Mouse (Mus musculus) limb, embryonic 14.5 days (tissue): ENCODE results near the gene Eng. TPM values are rescaled to one million over a fixed set of nuclear protein-coding genes. Genes with fewer than 3 reads are reported as not detected.
A peak's percentile ranks its signal among the peaks of the same experiment; 100 is the strongest.

Experiments used
- ATAC-seq: fragments of 200-750 bp; cut with Nextera tagmentation; 2 replicates; pipeline ENCODE4 v1.8.0; 2017; ENCODE audit warnings: low read depth, moderate number of reproducible peaks, moderate TSS enrichment; ENCODE audit not compliant: low FRiP score
- DNase-seq: peaks from one replicate; pipeline ENCODE4 v3.0.0-alpha.2; 2015; ENCODE audit warnings: low spot score
- H3K27ac ChIP-seq: fragments of 300-500 bp; sonication (generic); replicated peaks from 2 replicates; pipeline ENCODE4 v1.5.1; 2014; ENCODE audit warnings: low read depth, mild to moderate bottlenecking, low read length, moderate library complexity, mixed read lengths
- H3K27me3 ChIP-seq: fragments of 300-500 bp; sonication (generic); 2 replicates; pipeline ENCODE4 v1.6.1; 2014; ENCODE audit warnings: low read length, mixed read lengths; ENCODE audit not compliant: control insufficient read depth, insufficient read depth
- H3K36me3 ChIP-seq: fragments of 300-500 bp; sonication (generic); 2 replicates; pipeline ENCODE4 v1.6.1; 2014; ENCODE audit warnings: mild to moderate bottlenecking, low read length, moderate library complexity, mixed read lengths; ENCODE audit not compliant: control insufficient read depth, insufficient read depth
- H3K4me1 ChIP-seq: fragments of 300-500 bp; sonication (generic); 2 replicates; pipeline ENCODE4 v1.6.1; 2014; ENCODE audit warnings: antibody characterized with exemption, low read length, mixed read lengths; ENCODE audit not compliant: control insufficient read depth, insufficient read depth
- H3K4me2 ChIP-seq: fragments of 300-500 bp; sonication (generic); replicated peaks from 2 replicates; pipeline ENCODE4 v1.6.1; 2014; ENCODE audit warnings: low read depth, mild to moderate bottlenecking, low read length, moderate library complexity; ENCODE audit not compliant: severe bottlenecking
- H3K4me3 ChIP-seq: fragments of 300-500 bp; sonication (generic); replicated peaks from 2 replicates; pipeline ENCODE4 v1.5.1; 2014; ENCODE audit warnings: low read length
- H3K9ac ChIP-seq: fragments of 300-500 bp; sonication (generic); 2 replicates; pipeline ENCODE4 v1.6.1; 2014; ENCODE audit warnings: mild to moderate bottlenecking, low read depth, low read length, moderate library complexity; ENCODE audit not compliant: severe bottlenecking
- H3K9me3 ChIP-seq: fragments of 300-500 bp; sonication (generic); 2 replicates; pipeline ENCODE4 v1.6.1; 2016; ENCODE audit warnings: low read length; ENCODE audit not compliant: control insufficient read depth
- POLR2A ChIP-seq: fragments of 200-500 bp; IDR thresholded peaks from 2 replicates; pipeline ENCODE4 v1.8.0; 2012; ENCODE audit warnings: inconsistent platforms, mild to moderate bottlenecking, moderate library complexity, borderline replicate concordance; ENCODE audit not compliant: insufficient read depth, insufficient read length; ENCODE audit errors: extremely low read depth
- WGBS: fragments of 180-500 bp; shearing (Covaris S2); extraction: QIAGEN DNeasy Blood & Tissue Kit; methylation state at CpG from one replicate; pipeline ENCODE4 v1.1.7; 2014; 5-methylcytosine and 5-hydroxymethylcytosine counted together
- microRNA counts: library from miRNA; unstranded; fragments of <30 nt; microRNA quantifications from one replicate; lab custom pipeline; 2016
- microRNA-seq: library from miRNA; unstranded; fragments of <30 nt; microRNA quantifications from one replicate; pipeline ENCODE4, GENCODE M21; 2016
- polyA plus RNA-seq, 2 experiments: library from polyadenylated mRNA; depleted of rRNA in 1 of 2; stranded (reverse) in 1 of 2; unstranded in 1 of 2; fragments of >200 nt; fragmentation: Nextera tagmentation in 1 of 2; extraction: Ambion mirVana in 1 of 2; gene quantifications; 2 replicates each; pipeline versions ENCODE4 v1.2.1 to v1.2.3; 2012 to 2014

The Eng gene
- polyA plus RNA-seq, 2 experiments: 49.3 to 61.4 TPM

- Histone ChIP-seq H3K4me3 (peak overlapping the region; percentile 36), H3K27ac (0 out of 2 replicates have a peak overlapping the region, but pooled peaks have one; percentile 38), H3K4me2 (peak overlapping the region; percentile 57), H3K9ac (peak overlapping the region; percentile 43; the same call in 1 of the 2 replicates), H3K4me1 (peaks cover 34% of the 10 kb centered on the region), H3K27me3 (no peaks in the 10 kb centered on the region), H3K36me3 (no peaks in the 10 kb centered on the region), H3K9me3 (no peaks in the 10 kb centered on the region)
- ATAC-seq (peak; percentile 96), DNase-seq (peak; percentile 95)
- 3% methylated on average over 16 of the region's 16 CpGs for WGBS
- peak; percentile 55; the same call in 1 of the 2 replicates for TF ChIP-seq POLR2A
Measured at GRCm38 (mm10) chr2:32727435-32727834, 81.0 kb downstream of the Eng start.

GRCm38 (mm10) chr2:32728463-32728862 lies 82.1 kb downstream of the Eng start:
- DNase-seq (no peak), ATAC-seq (no peak)
- peak overlapping the region; percentile 36 for H3K4me3 ChIP-seq
- no peaks in the 10 kb centered on the region for H3K27me3 ChIP-seq
- WGBS: 50% methylated on average over 7 of the region's 7 CpGs
- no peaks in the 10 kb centered on the region for H3K9me3 ChIP-seq
- no peak for TF ChIP-seq POLR2A
- H3K4me2 ChIP-seq: peak overlapping the region; percentile 57
- H3K36me3 ChIP-seq: no peaks in the 10 kb centered on the region
- H3K9ac ChIP-seq: peak overlapping the region; percentile 7; the same call in 1 of the 2 replicates
- no peak overlapping the region for H3K27ac ChIP-seq
- peaks cover 34% of the 10 kb centered on the region for H3K4me1 ChIP-seq

- WGBS: 54% methylated on average over 4 of the region's 4 CpGs
- Histone ChIP-seq H3K27me3 (no peaks in the 10 kb centered on the region), H3K9me3 (no peaks in the 10 kb centered on the region), H3K36me3 (no peaks in the 10 kb centered on the region), H3K27ac (no peak overlapping the region), H3K4me1 (peaks cover 37% of the 10 kb centered on the region), H3K4me2 (0 out of 2 replicates have a peak overlapping the region, but pooled peaks have one; percentile 28), H3K9ac (no peak overlapping the region), H3K4me3 (no peak overlapping the region)
- DNase-seq (no peak), ATAC-seq (no peak)
- no peak for TF ChIP-seq POLR2A
Measured at GRCm38 (mm10) chr2:32729547-32729946, 83.2 kb downstream of the Eng start.

GRCm38 (mm10) chr2:32730854-32731253 lies 84.5 kb downstream of the Eng start:
- Histone ChIP-seq H3K27me3 (no peaks in the 10 kb centered on the region), H3K9ac (0 out of 2 replicates have a peak overlapping the region, but pooled peaks have one; percentile 18), H3K9me3 (no peaks in the 10 kb centered on the region), H3K4me3 (no peak overlapping the region), H3K4me1 (peaks cover 39% of the 10 kb centered on the region), H3K36me3 (no peaks in the 10 kb centered on the region), H3K27ac (peak overlapping the region; percentile 68), H3K4me2 (peak overlapping the region; percentile 28)
- WGBS: 4% methylated on average over 11 of the region's 11 CpGs
- ATAC-seq: peak; percentile 41
- TF ChIP-seq POLR2A: no peak
- peak; percentile 73 for DNase-seq

GRCm38 (mm10) chr2:32731911-32732310 lies 85.5 kb downstream of the Eng start:
- WGBS: 72% methylated on average over 4 of the region's 4 CpGs
- TF ChIP-seq POLR2A: no peak
- peak overlapping the region; percentile 33; the same call in 1 of the 2 replicates for H3K27ac ChIP-seq
- DNase-seq: no peak
- H3K9ac ChIP-seq: peak overlapping the region; percentile 12; the same call in 1 of the 2 replicates
- no peaks in the 10 kb centered on the region for H3K9me3 ChIP-seq
- no peaks in the 10 kb centered on the region for H3K27me3 ChIP-seq
- ATAC-seq: no peak
- peaks cover 39% of the 10 kb centered on the region for H3K4me1 ChIP-seq
- H3K36me3 ChIP-seq: no peaks in the 10 kb centered on the region
- no peak overlapping the region for H3K4me3 ChIP-seq
- no peak overlapping the region for H3K4me2 ChIP-seq

MicroRNAs within 50 kb of the gene (microRNA counts, 519-probe panel; counts per million panel counts)
- microRNA mmu-miR-1954 (lab: Ali Mortazavi, UCI): not detected
- 1,743 counts per million, percentile 17 among the panel's probes with 10 or more counts for microRNA mmu-miR-2861 (lab: Ali Mortazavi, UCI)

Small RNA genes lying within 50 kb of the gene (microRNA-seq; reads per million reads assigned to microRNA genes)
- gene Gm47291: not detected
- gene Mir1954: not detected
- not detected for gene Mir2861
- not detected for gene Mir3960
- gene Mir8093: not detected

Other genes starting within 250 kb of the Eng start
- gene Naif1, start 196.1 kb upstream of the Eng start, polyA plus RNA-seq (2012; rRNA removed): 4.5 and 5.1 TPM in 2 replicates
- 4.2 and 5.4 TPM in 2 replicates for gene Naif1, start 196.1 kb upstream of the Eng start, polyA plus RNA-seq (2014; fragmentation: Nextera tagmentation; extraction: Ambion mirVana)
- gene Slc25a25, start 195.2 kb upstream of the Eng start, polyA plus RNA-seq (2012; rRNA removed): 17.4 and 19.2 TPM in 2 replicates
- gene Slc25a25, start 195.2 kb upstream of the Eng start, polyA plus RNA-seq (2014; fragmentation: Nextera tagmentation; extraction: Ambion mirVana): 12.7 and 15.1 TPM in 2 replicates
- gene Fam102a, start 111.3 kb upstream of the Eng start, polyA plus RNA-seq (2012; rRNA removed): 15.3 and 22.8 TPM in 2 replicates
- gene Fam102a, start 111.3 kb upstream of the Eng start, polyA plus RNA-seq (2014; fragmentation: Nextera tagmentation; extraction: Ambion mirVana): 17.2 TPM in 2 replicates
- 146 and 178 TPM in 2 replicates for gene Dpm2, start 75.7 kb upstream of the Eng start, polyA plus RNA-seq (2012; rRNA removed)
- gene Dpm2, start 75.7 kb upstream of the Eng start, polyA plus RNA-seq (2014; fragmentation: Nextera tagmentation; extraction: Ambion mirVana): 122 TPM in 2 replicates
- 1.9 and 3.1 TPM in 2 replicates for gene Pip5kl1, start 71.8 kb upstream of the Eng start, polyA plus RNA-seq (2012; rRNA removed)
- 0.43 and 1.3 TPM in 2 replicates for gene Pip5kl1, start 71.8 kb upstream of the Eng start, polyA plus RNA-seq (2014; fragmentation: Nextera tagmentation; extraction: Ambion mirVana)
- 0.09 TPM in 1 of 2 replicates, not detected in the other for gene 9430097D07Rik, start 70.9 kb upstream of the Eng start, polyA plus RNA-seq (2012; rRNA removed)
- 0.17 TPM in 1 of 2 replicates, not detected in the other for gene 9430097D07Rik, start 70.9 kb upstream of the Eng start, polyA plus RNA-seq (2014; fragmentation: Nextera tagmentation; extraction: Ambion mirVana)
- 31.8 and 44.9 TPM in 2 replicates for gene St6galnac4, start 59.5 kb upstream of the Eng start, polyA plus RNA-seq (2012; rRNA removed)
- 33.3 and 33.9 TPM in 2 replicates for gene St6galnac4, start 59.5 kb upstream of the Eng start, polyA plus RNA-seq (2014; fragmentation: Nextera tagmentation; extraction: Ambion mirVana)
- 39.2 and 52.9 TPM in 2 replicates for gene St6galnac6, start 46.9 kb upstream of the Eng start, polyA plus RNA-seq (2012; rRNA removed)
- 10.7 and 11.7 TPM in 2 replicates for gene St6galnac6, start 46.9 kb upstream of the Eng start, polyA plus RNA-seq (2014; fragmentation: Nextera tagmentation; extraction: Ambion mirVana)
- 25.5 and 26.7 TPM in 2 replicates for gene Ak1, start 24.8 kb upstream of the Eng start, polyA plus RNA-seq (2012; rRNA removed)
- gene Ak1, start 24.8 kb upstream of the Eng start, polyA plus RNA-seq (2014; fragmentation: Nextera tagmentation; extraction: Ambion mirVana): 44.1 and 56.2 TPM in 2 replicates
- gene Fpgs, start 57.5 kb downstream of the Eng start, polyA plus RNA-seq (2012; rRNA removed): 75.7 and 101 TPM in 2 replicates
- 30.7 and 33.4 TPM in 2 replicates for gene Fpgs, start 57.5 kb downstream of the Eng start, polyA plus RNA-seq (2014; fragmentation: Nextera tagmentation; extraction: Ambion mirVana)
- 211 and 240 TPM in 2 replicates for gene Cdk9, start 66.5 kb downstream of the Eng start, polyA plus RNA-seq (2012; rRNA removed)
- gene Cdk9, start 66.5 kb downstream of the Eng start, polyA plus RNA-seq (2014; fragmentation: Nextera tagmentation; extraction: Ambion mirVana): 84.7 and 87.1 TPM in 2 replicates
- gene Sh2d3c, start 74.5 kb downstream of the Eng start, polyA plus RNA-seq (2012; rRNA removed): 36.8 and 52.0 TPM in 2 replicates
- 18.5 and 20.3 TPM in 2 replicates for gene Sh2d3c, start 74.5 kb downstream of the Eng start, polyA plus RNA-seq (2014; fragmentation: Nextera tagmentation; extraction: Ambion mirVana)
- gene 6330409D20Rik, start 94.4 kb downstream of the Eng start, polyA plus RNA-seq (2012; rRNA removed): 0.14 and 0.15 TPM in 2 replicates
- not detected in 2 replicates for gene 6330409D20Rik, start 94.4 kb downstream of the Eng start, polyA plus RNA-seq (2014; fragmentation: Nextera tagmentation; extraction: Ambion mirVana)
- 82.6 and 169 TPM in 2 replicates for gene Tor2a, start 110.6 kb downstream of the Eng start, polyA plus RNA-seq (2012; rRNA removed)
- 81.2 and 86.2 TPM in 2 replicates for gene Tor2a, start 110.6 kb downstream of the Eng start, polyA plus RNA-seq (2014; fragmentation: Nextera tagmentation; extraction: Ambion mirVana)
- gene Ttc16, start 129.0 kb downstream of the Eng start, polyA plus RNA-seq (2012; rRNA removed): 0.47 and 0.70 TPM in 2 replicates
- gene Ttc16, start 129.0 kb downstream of the Eng start, polyA plus RNA-seq (2014; fragmentation: Nextera tagmentation; extraction: Ambion mirVana): 0.12 and 0.15 TPM in 2 replicates
- gene Ptrh1, start 129.2 kb downstream of the Eng start, polyA plus RNA-seq (2012; rRNA removed): 11.3 and 11.5 TPM in 2 replicates
- 5.1 and 5.8 TPM in 2 replicates for gene Ptrh1, start 129.2 kb downstream of the Eng start, polyA plus RNA-seq (2014; fragmentation: Nextera tagmentation; extraction: Ambion mirVana)
- 0.04 and 0.05 TPM in 2 replicates for gene Cfap157, start 137.8 kb downstream of the Eng start, polyA plus RNA-seq (2012; rRNA removed)
- 0.11 and 0.12 TPM in 2 replicates for gene Cfap157, start 137.8 kb downstream of the Eng start, polyA plus RNA-seq (2014; fragmentation: Nextera tagmentation; extraction: Ambion mirVana)
- gene Stxbp1, start 200.7 kb downstream of the Eng start, polyA plus RNA-seq (2012; rRNA removed): 22.2 and 22.3 TPM in 2 replicates
- gene Stxbp1, start 200.7 kb downstream of the Eng start, polyA plus RNA-seq (2014; fragmentation: Nextera tagmentation; extraction: Ambion mirVana): 15.8 and 20.8 TPM in 2 replicates
- gene Fam129b, start 229.5 kb downstream of the Eng start, polyA plus RNA-seq (2012; rRNA removed): 73.5 and 81.0 TPM in 2 replicates
- gene Fam129b, start 229.5 kb downstream of the Eng start, polyA plus RNA-seq (2014; fragmentation: Nextera tagmentation; extraction: Ambion mirVana): 45.9 and 46.2 TPM in 2 replicates